Mouse (Mus musculus): ENCODE results near the gene Neu2. TPM values are rescaled to one million over a fixed set of nuclear protein-coding genes. Genes with fewer than 3 reads are reported as not detected.

Gene Neu2
- polyA plus RNA-seq, 1 experiment from 2014 or later: 0.51 TPM

- Histone ChIP-seq H3K4me1 (no peaks in the 10 kb centered on the region), H3K4me3 (replicated peaks) (no peak overlapping the region), H3K9me3 (replicated peaks) (no peaks in the 10 kb centered on the region), H3K9ac (no peak overlapping the region), H3K36me3 (no peaks in the 10 kb centered on the region), H3K27me3 (no peaks in the 10 kb centered on the region), H3K27ac (replicated peaks) (no peak overlapping the region), H3K4me2 (replicated peaks) (no peak overlapping the region)
- WGBS: 76% methylated on average over 10 of the region's 10 CpGs
- ATAC-seq (ENCODE audit: insufficient number of reproducible peaks, low FRiP score, low TSS enrichment, low read depth): no peak
These were observed 121.9 kb downstream of the Neu2 start for GRCm38 (mm10) chr1:87631584-87631983.

- Histone ChIP-seq H3K9ac (no peak overlapping the region), H3K27ac (replicated peaks) (no peak overlapping the region), H3K4me3 (replicated peaks) (no peak overlapping the region), H3K9me3 (replicated peaks) (no peaks in the 10 kb centered on the region), H3K4me2 (replicated peaks) (no peak overlapping the region), H3K4me1 (no peaks in the 10 kb centered on the region), H3K27me3 (no peaks in the 10 kb centered on the region), H3K36me3 (no peaks in the 10 kb centered on the region)
- 55% methylated on average over 6 of the region's 6 CpGs for WGBS
- no peak for ATAC-seq (ENCODE audit: insufficient number of reproducible peaks, low FRiP score, low TSS enrichment, low read depth)
These were observed 122.5 kb downstream of the Neu2 start for GRCm38 (mm10) chr1:87632163-87632562.

GRCm38 (mm10) chr1:87636716-87637117, 127.0 kb downstream of the Neu2 start:
- ATAC-seq (ENCODE audit: insufficient number of reproducible peaks, low FRiP score, low TSS enrichment, low read depth): no peak; the same call in 1 of the 2 replicates
- no peak overlapping the region for H3K27ac ChIP-seq (replicated peaks)
- H3K4me3 ChIP-seq (replicated peaks): no peak overlapping the region
- H3K36me3 ChIP-seq: no peaks in the 10 kb centered on the region
- no peak overlapping the region for H3K9ac ChIP-seq
- no peak overlapping the region for H3K4me2 ChIP-seq (replicated peaks)
- no peaks in the 10 kb centered on the region for H3K9me3 ChIP-seq (replicated peaks)
- 82% methylated on average over 12 of the region's 12 CpGs for WGBS
- no peaks in the 10 kb centered on the region for H3K4me1 ChIP-seq
- no peaks in the 10 kb centered on the region for H3K27me3 ChIP-seq

- H3K9ac ChIP-seq: no peak overlapping the region
- H3K36me3 ChIP-seq: no peaks in the 10 kb centered on the region
- no peaks in the 10 kb centered on the region for H3K4me1 ChIP-seq
- no peak overlapping the region for H3K4me2 ChIP-seq (replicated peaks)
- H3K9me3 ChIP-seq (replicated peaks): no peaks in the 10 kb centered on the region
- H3K27ac ChIP-seq (replicated peaks): no peak overlapping the region
- peak; percentile 43; the same call in 1 of the 2 replicates for ATAC-seq (ENCODE audit: insufficient number of reproducible peaks, low FRiP score, low TSS enrichment, low read depth)
- no peak overlapping the region for H3K4me3 ChIP-seq (replicated peaks)
- WGBS: 76% methylated on average over 4 of the region's 4 CpGs
- H3K27me3 ChIP-seq: no peaks in the 10 kb centered on the region
These were observed 127.6 kb downstream of the Neu2 start for GRCm38 (mm10) chr1:87637121-87637877.

GRCm38 (mm10) chr1:87637878-87638600, 128.3 kb downstream of the Neu2 start:
- WGBS: 78% methylated on average over 4 of the region's 4 CpGs
- Histone ChIP-seq H3K27ac (replicated peaks) (no peak overlapping the region), H3K36me3 (no peaks in the 10 kb centered on the region), H3K4me1 (no peaks in the 10 kb centered on the region), H3K4me3 (replicated peaks) (no peak overlapping the region), H3K27me3 (no peaks in the 10 kb centered on the region), H3K9me3 (replicated peaks) (no peaks in the 10 kb centered on the region), H3K9ac (no peak overlapping the region), H3K4me2 (replicated peaks) (no peak overlapping the region)
- ATAC-seq (ENCODE audit: insufficient number of reproducible peaks, low FRiP score, low TSS enrichment, low read depth): no peak

GRCm38 (mm10) chr1:87639724-87640123, 130.0 kb downstream of the Neu2 start:
- no peak overlapping the region for H3K4me2 ChIP-seq (replicated peaks)
- no peaks in the 10 kb centered on the region for H3K27me3 ChIP-seq
- H3K9me3 ChIP-seq (replicated peaks): no peaks in the 10 kb centered on the region
- peak overlapping the region; percentile 35; the same call in 1 of the 2 replicates for H3K27ac ChIP-seq (replicated peaks)
- H3K4me1 ChIP-seq: no peaks in the 10 kb centered on the region
- no peak overlapping the region for H3K9ac ChIP-seq
- ATAC-seq (ENCODE audit: insufficient number of reproducible peaks, low FRiP score, low TSS enrichment, low read depth): no peak
- H3K36me3 ChIP-seq: no peaks in the 10 kb centered on the region
- no peak overlapping the region for H3K4me3 ChIP-seq (replicated peaks)
- 73% methylated on average over 8 of the region's 8 CpGs for WGBS

GRCm38 (mm10) chr1:87640165-87640661, 130.5 kb downstream of the Neu2 start:
- H3K27me3 ChIP-seq: no peaks in the 10 kb centered on the region
- ATAC-seq (ENCODE audit: insufficient number of reproducible peaks, low FRiP score, low TSS enrichment, low read depth): no peak
- WGBS: 45% methylated on average over 17 of the region's 17 CpGs
- H3K9ac ChIP-seq: no peak overlapping the region
- no peaks in the 10 kb centered on the region for H3K4me1 ChIP-seq
- H3K27ac ChIP-seq (replicated peaks): peak overlapping the region; percentile 35; the same call in 1 of the 2 replicates
- H3K4me2 ChIP-seq (replicated peaks): no peak overlapping the region
- no peaks in the 10 kb centered on the region for H3K9me3 ChIP-seq (replicated peaks)
- no peaks in the 10 kb centered on the region for H3K36me3 ChIP-seq
- no peak overlapping the region for H3K4me3 ChIP-seq (replicated peaks)

GRCm38 (mm10) chr1:87643016-87643415, 133.3 kb downstream of the Neu2 start:
- Histone ChIP-seq H3K9me3 (replicated peaks) (no peaks in the 10 kb centered on the region), H3K27me3 (no peaks in the 10 kb centered on the region), H3K27ac (replicated peaks) (no peak overlapping the region), H3K4me3 (replicated peaks) (no peak overlapping the region), H3K9ac (no peak overlapping the region), H3K36me3 (no peaks in the 10 kb centered on the region), H3K4me2 (replicated peaks) (no peak overlapping the region), H3K4me1 (no peaks in the 10 kb centered on the region)
- 82% methylated on average over 7 of the region's 7 CpGs for WGBS
- no peak for ATAC-seq (ENCODE audit: insufficient number of reproducible peaks, low FRiP score, low TSS enrichment, low read depth)

- ATAC-seq (ENCODE audit: insufficient number of reproducible peaks, low FRiP score, low TSS enrichment, low read depth): no peak
- 66% methylated on average over 7 of the region's 7 CpGs for WGBS
These were observed 135.4 kb downstream of the Neu2 start for GRCm38 (mm10) chr1:87645041-87645440.

GRCm38 (mm10) chr1:87645748-87646147, 136.1 kb downstream of the Neu2 start:
- no peak for ATAC-seq (ENCODE audit: insufficient number of reproducible peaks, low FRiP score, low TSS enrichment, low read depth)
- no peak overlapping the region for H3K27ac ChIP-seq (replicated peaks)
- H3K9me3 ChIP-seq (replicated peaks): no peaks in the 10 kb centered on the region
- no peaks in the 10 kb centered on the region for H3K36me3 ChIP-seq
- WGBS: 75% methylated on average over 6 of the region's 6 CpGs
- H3K9ac ChIP-seq: no peak overlapping the region
- H3K27me3 ChIP-seq: no peaks in the 10 kb centered on the region
- H3K4me2 ChIP-seq (replicated peaks): no peak overlapping the region
- no peak overlapping the region for H3K4me3 ChIP-seq (replicated peaks)
- no peaks in the 10 kb centered on the region for H3K4me1 ChIP-seq

More at GRCm38 (mm10) chr1:87645041-87645440, 135.4 kb downstream of the Neu2 start:
- no peak overlapping the region for H3K9ac ChIP-seq
- H3K27me3 ChIP-seq: no peaks in the 10 kb centered on the region
- H3K36me3 ChIP-seq: no peaks in the 10 kb centered on the region
- H3K4me1 ChIP-seq: no peaks in the 10 kb centered on the region
- no peak overlapping the region for H3K27ac ChIP-seq (replicated peaks)
- no peaks in the 10 kb centered on the region for H3K9me3 ChIP-seq (replicated peaks)
- H3K4me2 ChIP-seq (replicated peaks): no peak overlapping the region
- no peak overlapping the region for H3K4me3 ChIP-seq (replicated peaks)

Measured in embryonic facial prominence, embryonic 15.5 days (tissue).